Mouse (Mus musculus) right cerebral cortex, adult 18-20 months (tissue): ENCODE measurements around the gene H2-M1.

Experiments used
- DNase-seq: peaks from one replicate; pipeline ENCODE4 v3.0.0; 2022; ENCODE audit warnings: mixed read lengths

The H2-M1 gene

GRCm38 (mm10) chr17:36672119-36672518 lies at the start of gene H2-M1:
Gene H2-M1 (minus strand): TSS chr17:36672219.
- no peak for DNase-seq

DNA sequence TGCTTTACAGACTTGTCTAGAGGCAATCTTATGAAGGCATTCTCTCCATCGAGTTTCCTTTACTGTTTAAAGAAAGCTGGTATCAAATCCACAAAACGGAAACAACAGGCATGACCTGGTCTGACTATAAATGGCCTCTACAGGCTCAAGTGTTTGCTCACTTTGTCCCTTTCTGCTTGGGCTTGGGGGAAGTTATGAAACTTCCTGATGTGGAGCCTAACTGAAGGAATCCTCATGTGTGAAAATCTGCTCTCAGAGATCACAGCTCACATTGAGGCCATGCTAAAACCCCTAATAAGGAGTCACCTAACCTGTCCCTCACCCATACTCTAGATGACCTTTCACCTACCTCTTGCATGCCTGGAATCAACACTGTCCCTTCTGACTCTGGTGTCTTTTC lies 25.7 kb upstream of the H2-M1 start:
- no peak for DNase-seq

- no peak for DNase-seq
Observed at GRCm38 (mm10) chr17:36642566-36642965, 29.5 kb downstream of the H2-M1 start, which contains the start of gene H2-M9. Gene H2-M9 (minus strand): TSS chr17:36642666.
